Mouse (Mus musculus) kidney, adult 9 months (tissue): ENCODE measurements at regions not wholly inside any gene's neighbourhood (a gene's known extent, or its start where the extent isn't known, plus 50 kb on each side); places are given as distances from the start of the nearest gene placed in this dataset.

ENCODE experiments used
- DNase-seq: peaks from one replicate; pipeline ENCODE4 v3.0.0; 2022

- DNase-seq, result peak; percentile 80
Observed at GRCm38 (mm10) chr2:128339061-128339642, 213.3 kb downstream of the Bcl2l11 start.

- peak; percentile 40 for DNase-seq
Observed at GRCm38 (mm10) chr2:128339643-128340487, 214.0 kb downstream of the Bcl2l11 start.

- no peak for DNase-seq
Observed at GRCm38 (mm10) chr2:128340631-128341240, 214.9 kb downstream of the Bcl2l11 start.

GRCm38 (mm10) chr2:128342212-128342611, 216.4 kb downstream of the Bcl2l11 start:
- DNase-seq, result no peak

- no peak for DNase-seq
Observed at GRCm38 (mm10) chr2:128345557-128345956, 219.7 kb downstream of the Bcl2l11 start.

GRCm38 (mm10) chr2:128348556-128348955, 222.7 kb downstream of the Bcl2l11 start:
- DNase-seq, result no peak

GRCm38 (mm10) chr2:128351405-128351804, 225.6 kb downstream of the Bcl2l11 start:
- no peak for DNase-seq

- no peak for DNase-seq
Observed at GRCm38 (mm10) chr2:128352533-128352932, 226.7 kb downstream of the Bcl2l11 start.

GRCm38 (mm10) chr2:128353457-128353856, 227.6 kb downstream of the Bcl2l11 start:
- DNase-seq, result no peak

- no peak for DNase-seq
Observed at GRCm38 (mm10) chr2:128356326-128356725, 230.5 kb downstream of the Bcl2l11 start.

GRCm38 (mm10) chr2:128359106-128359505, 231.9 kb upstream of the Spdye4c start:
- DNase-seq, result no peak

GRCm38 (mm10) chr2:128360517-128360916, 230.5 kb upstream of the Spdye4c start:
- no peak for DNase-seq

- no peak for DNase-seq
Observed at GRCm38 (mm10) chr2:128361436-128361835, 229.6 kb upstream of the Spdye4c start.

- peak; percentile 36 for DNase-seq
Observed at GRCm38 (mm10) chr2:128364161-128364560, 226.8 kb upstream of the Spdye4c start.

GRCm38 (mm10) chr2:128365004-128365403, 226.0 kb upstream of the Spdye4c start:
- no peak for DNase-seq

- DNase-seq, result no peak
Observed at GRCm38 (mm10) chr2:128365775-128366174, 225.2 kb upstream of the Spdye4c start.

- DNase-seq, result no peak
Observed at GRCm38 (mm10) chr2:128367266-128368150, 223.5 kb upstream of the Spdye4c start.

- DNase-seq, result no peak
Observed at GRCm38 (mm10) chr2:128368534-128369273, 222.3 kb upstream of the Spdye4c start.

- no peak for DNase-seq
Observed at GRCm38 (mm10) chr2:128370821-128371220, 220.2 kb upstream of the Spdye4c start.

- no peak for DNase-seq
Observed at GRCm38 (mm10) chr2:128372204-128372603, 218.8 kb upstream of the Spdye4c start.

- peak; percentile 27 for DNase-seq
Observed at GRCm38 (mm10) chr2:128373363-128374252, 217.4 kb upstream of the Spdye4c start.
